Mouse (Mus musculus) kidney, adult 9 months (tissue): ENCODE measurements around the gene Pbrm1.
A peak's percentile ranks its signal among the peaks of the same experiment; 100 is the strongest.

Experiments
- DNase-seq: peaks from one replicate; pipeline ENCODE4 v3.0.0; 2022

Pbrm1 gene

DNA sequence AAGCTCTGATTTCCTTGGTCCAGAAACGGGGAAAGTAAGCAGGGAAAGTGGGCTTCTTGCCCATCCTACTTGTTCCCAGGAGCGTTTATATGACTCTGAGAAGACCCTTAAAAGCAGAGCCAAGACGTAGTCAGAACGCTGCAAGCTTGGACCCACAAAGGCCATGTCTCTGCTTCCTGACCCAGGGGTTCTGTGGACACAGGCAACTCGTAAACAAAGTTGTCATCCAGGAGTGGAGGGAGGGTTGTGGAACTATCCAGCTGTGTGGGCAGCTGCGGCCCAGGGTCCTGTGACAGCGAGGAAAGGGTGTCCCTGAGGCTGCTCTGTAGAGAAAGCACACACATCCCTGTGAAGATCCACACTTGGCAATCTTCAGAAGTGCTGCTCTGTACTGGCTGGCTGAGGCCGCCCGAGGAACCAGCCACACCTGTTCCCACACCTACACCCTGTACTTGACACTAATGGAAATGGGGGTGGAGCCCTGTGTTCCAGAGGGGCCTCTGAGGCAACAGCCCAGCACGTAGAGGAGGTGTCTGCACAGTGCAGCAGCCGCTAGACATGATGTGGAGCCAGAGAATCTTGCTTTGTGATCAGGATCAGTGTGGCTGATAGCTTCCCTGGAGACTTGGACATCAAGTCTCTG is 114.2 kb downstream of the Pbrm1 start:
- DNase-seq = no peak

DNA sequence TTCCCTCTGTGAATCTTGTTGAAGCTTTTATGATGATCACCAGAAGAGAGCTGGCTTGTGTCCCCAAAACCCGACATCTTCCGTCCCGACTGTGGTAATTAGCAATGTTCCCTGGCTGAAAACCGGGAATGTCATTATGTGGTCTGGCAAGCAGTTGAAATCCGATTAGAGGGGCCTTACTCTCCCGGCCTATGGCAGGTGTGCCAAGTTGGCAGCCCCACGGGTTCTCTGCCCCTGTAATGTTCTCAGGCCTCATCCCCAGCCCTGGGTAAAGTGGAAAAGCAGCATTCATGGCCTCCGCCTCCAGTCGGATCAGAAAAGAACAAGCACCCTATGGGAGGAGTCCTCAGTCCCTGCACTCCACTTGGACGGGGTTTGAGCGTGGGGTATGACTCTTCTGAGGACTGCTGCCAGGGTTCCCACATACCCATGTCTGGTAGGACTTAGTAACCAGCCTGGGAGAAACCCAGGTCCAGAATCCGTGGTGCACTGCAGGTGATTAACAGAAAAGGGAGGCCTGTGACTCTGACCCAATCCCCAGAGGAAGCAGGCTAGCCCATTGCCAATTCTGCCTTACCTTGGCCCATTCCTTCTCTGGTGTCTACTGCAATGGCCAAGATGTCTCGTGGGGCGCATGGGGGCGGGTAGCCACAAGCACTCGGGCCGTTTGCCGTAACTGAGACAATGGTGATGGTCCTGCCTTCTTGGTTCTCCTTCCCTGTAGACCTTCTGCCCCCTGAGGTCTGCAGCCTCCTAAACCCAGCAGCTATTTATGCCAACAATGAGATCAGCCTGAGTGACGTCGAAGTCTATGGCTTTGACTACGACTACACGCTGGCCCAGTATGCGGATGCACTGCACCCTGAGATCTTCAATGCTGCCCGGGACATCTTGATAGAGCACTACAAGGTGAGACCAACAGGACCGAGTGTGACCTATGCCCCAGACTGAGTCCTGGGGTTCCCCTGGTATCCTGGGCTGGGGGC is 115.4 kb downstream of the Pbrm1 start:
- DNase-seq = no peak

DNA sequence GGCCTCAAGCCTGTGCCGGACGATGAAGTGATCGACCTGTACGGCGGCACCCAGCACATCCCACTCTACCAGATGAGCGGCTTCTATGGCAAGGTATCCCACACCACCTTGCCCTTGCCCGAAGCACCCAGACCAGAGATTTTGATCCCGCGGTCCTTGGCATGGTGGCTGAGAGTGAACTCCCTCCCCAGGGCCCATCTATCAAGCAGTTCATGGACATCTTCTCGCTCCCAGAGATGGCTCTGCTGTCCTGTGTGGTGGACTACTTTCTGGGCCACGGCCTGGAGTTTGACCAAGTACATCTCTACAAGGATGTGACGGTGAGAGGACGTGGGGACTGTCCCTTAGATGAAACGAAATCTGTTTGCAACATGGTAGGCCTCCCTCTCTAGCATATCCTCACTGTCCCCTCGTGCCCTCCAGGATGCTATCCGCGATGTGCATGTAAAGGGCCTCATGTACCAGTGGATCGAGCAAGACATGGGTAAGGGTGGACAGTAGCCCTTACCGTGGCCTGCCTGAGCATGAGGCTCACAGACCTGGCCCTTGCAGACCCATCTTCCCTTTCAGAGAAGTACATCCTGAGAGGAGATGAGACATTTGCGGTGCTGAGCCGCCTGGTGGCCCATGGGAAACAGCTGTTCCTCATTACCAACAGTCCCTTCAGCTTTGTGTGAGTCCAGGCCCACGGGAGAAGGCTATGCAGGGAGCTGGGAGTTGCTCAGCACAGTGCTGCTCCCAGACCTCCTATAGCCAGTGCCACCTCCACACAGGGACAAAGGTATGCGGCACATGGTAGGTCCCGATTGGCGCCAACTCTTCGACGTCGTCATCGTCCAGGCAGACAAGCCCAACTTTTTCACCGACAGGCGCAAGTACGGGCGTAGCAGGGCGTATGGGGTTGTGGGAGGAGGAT is 116.8 kb downstream of the Pbrm1 start:
- DNase-seq = no peak

DNA sequence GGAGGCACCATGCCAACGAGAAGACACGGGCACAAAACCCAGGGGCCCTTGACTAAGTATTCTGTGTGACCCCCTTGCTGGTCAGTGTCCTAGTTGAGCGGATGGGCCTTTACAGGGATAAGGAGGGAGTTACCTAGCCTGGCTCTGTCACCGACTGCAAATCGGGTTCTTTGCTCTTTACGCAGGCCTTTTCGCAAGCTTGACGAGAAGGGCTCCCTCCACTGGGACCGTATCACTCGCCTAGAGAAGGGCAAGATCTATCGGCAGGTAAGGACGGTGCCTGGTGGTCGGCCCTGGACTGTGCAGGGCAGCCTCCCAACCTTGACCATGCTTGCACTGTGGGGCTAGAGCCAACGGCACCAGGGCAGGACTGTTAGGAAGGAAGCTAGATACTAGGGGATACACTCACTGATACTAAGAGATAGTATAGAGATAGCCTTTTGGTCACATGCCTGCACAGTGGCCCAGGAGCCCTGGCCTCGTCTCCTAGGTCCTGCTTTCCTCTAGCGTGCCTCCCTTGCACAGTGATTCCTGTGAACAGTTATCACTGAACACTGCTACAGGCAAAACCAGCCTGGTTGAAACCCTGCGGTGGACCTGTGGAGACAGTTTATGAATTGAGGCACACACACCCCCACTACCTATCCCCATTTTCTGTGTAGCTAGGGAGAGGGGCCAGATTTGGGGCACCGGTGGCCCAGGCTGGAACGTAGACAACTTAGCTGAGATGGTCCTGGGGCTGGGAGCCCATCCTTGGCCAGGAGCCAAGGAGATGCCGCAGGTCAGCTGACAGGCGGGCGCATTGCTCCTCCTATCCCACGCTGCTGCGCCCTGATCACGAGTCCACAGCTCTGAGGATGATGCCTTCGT is 117.7 kb downstream of the Pbrm1 start:
- no peak for DNase-seq

DNA sequence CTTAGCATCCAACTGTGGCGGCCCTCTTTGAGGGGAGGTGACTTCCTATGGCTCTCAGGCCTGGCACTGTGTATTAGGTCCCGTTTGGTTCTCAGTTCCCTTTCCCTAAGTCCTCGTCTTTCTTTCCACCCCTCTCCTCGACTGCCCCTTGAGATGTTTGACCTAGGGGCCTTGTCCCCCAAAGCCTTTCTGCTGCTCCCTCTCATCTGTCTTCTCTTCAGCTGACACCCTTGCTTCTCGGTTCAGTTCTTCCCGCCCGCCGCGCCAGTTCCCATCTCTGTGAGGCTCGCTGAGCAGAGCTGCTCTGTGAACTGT is 118.3 kb downstream of the Pbrm1 start:
- DNase-seq = no peak

DNA sequence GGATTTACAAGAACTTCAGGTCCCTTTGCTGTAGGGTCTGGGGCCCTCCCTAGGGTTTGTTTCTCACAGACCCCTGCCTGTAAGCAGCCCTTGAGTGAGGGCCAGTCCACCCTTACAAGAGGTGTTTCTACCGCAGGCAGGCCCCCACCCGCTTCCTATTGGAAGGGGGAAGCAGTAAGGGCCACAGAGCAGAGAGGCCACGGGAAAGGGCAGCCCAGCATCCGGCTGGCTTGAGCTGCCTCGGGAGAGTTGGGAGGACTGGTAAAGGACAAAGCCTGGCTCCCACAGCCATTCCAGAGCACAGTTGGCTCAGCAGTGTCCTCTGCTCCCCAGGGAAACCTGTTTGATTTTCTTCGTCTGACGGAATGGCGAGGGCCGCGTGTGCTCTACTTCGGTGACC is 118.9 kb downstream of the Pbrm1 start:
- peak; percentile 42 for DNase-seq

DNA sequence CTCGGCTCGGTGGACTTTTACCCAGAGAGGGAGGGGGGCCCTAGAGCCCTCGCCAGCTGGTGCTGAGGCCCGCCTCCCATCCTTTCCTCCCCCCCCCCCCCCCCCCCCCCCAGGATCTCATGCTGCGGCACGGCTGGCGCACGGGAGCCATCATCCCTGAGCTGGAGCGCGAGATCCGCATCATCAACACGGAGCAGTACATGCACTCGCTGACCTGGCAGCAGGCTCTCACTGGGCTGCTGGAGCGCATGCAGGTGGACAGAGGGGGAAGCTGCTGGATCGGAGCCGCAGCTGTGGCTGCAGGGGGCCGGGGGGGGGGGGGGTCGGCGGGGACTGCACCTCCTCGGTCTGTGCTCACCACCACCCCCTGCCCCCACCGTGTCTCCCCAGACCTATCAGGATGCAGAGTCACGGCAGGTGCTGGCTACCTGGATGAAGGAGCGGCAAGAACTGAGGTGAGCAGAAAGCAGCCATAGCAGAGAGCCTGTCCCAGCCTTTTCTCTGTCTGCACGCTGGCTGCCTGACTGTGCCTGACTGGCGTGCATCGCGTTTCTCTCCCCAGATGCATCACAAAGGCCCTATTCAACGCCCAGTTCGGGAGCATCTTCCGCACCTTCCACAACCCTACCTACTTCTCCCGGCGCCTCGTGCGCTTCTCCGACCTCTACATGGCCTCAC is 119.4 kb downstream of the Pbrm1 start:
- no peak for DNase-seq

DNA sequence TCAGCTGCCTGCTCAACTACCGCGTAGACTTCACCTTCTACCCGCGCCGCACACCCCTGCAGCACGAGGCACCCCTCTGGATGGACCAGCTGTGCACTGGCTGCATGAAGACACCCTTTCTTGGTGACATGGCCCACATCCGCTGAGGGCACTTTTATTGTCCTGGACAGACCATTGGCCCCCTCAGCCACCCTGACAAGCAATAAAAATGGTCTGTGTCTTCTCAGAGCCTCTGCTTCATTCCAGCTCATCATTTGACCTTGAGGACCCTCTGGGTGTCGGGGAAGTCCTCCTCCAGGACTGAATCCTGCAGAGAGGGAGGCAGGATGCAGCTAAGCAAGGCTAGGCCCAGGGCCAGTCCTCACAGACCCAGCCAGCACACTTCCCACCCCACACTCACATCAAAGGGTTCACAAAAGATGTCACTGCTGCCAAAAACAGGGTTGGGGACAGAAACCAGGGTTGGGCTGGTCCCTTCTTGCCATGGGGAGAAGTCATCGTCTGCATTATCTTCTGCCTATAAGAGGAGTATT is 120.0 kb downstream of the Pbrm1 start:
- DNase-seq = no peak

DNA sequence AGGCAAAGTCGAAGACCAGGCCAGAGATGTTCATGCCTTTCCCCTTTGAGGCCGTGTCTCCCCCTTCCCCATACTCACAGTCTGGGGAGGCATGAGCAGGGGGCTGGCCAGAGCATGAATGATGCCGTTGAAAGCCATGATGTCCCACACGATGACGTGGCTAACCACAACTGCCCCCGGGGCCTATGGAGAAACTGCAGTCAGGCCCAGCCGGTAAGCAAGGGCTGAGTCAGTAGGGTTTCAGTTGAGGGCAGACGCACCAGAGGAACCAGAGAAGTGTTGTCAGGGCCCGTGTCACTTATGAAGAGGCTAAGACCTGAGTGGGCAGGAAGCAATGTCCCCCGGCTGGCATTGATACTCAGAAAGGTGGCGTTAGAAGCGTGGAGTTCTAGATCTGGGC is 120.7 kb downstream of the Pbrm1 start:
- DNase-seq = no peak

DNA sequence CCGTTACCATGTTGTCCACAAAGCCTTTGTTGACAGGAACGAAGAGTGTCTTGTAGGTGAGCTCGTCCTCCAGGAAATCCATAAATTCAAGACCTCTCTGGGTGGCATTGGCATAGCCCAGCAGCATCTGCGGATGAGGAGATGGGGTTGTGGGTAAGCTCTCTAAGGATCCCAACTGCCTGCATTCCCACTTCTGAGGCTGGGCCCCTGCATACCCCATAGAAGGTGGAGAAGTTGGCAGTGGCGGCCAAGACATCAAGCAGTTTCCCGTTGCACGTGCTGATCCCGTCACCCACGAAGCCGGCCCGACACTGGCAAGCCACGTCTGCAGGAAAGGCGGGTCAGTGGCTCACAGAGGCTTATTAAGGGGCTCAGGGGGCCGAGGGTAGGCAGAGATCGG is 121.2 kb downstream of the Pbrm1 start:
- no peak for DNase-seq

DNA sequence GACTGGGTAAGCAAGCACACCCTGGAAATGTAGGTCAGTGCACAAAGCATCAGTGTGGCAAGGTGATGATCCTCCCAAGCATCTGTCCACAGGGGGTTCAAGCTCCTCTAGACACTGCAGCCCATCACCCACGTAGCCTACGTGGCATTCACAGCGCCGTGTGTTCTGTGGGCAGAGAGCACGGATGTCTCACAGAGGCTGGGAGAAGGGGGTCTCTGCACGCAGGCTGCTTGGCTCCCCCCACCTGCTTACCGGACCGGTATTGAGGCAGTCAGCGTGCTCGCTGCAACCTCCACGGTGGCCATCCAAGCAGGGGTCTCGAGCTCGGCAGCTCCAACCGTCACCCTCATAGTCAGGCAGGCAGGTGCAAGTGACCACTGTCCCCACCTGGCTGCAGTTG is 122.1 kb downstream of the Pbrm1 start:
- DNase-seq = no peak

DNA sequence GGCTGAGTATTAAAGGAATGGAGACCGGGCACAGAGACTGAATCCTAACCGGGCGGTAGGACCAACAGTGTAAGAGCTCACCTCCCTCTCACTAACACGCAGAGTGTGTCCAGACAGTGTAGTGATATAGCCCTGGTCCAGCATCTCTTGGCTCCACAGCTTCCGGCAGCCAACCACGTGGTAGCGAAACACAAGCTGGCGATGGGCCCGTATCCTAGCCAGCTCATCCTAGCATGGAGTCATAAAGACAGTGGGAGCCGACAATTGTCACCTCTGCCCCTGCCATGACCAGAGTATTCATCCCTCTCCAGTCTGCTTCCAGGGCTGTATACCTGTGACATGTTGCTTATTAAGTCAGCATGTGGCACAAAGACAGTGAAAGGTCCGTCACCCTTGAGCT is 126.8 kb downstream of the Pbrm1 start:
- no peak for DNase-seq

DNA sequence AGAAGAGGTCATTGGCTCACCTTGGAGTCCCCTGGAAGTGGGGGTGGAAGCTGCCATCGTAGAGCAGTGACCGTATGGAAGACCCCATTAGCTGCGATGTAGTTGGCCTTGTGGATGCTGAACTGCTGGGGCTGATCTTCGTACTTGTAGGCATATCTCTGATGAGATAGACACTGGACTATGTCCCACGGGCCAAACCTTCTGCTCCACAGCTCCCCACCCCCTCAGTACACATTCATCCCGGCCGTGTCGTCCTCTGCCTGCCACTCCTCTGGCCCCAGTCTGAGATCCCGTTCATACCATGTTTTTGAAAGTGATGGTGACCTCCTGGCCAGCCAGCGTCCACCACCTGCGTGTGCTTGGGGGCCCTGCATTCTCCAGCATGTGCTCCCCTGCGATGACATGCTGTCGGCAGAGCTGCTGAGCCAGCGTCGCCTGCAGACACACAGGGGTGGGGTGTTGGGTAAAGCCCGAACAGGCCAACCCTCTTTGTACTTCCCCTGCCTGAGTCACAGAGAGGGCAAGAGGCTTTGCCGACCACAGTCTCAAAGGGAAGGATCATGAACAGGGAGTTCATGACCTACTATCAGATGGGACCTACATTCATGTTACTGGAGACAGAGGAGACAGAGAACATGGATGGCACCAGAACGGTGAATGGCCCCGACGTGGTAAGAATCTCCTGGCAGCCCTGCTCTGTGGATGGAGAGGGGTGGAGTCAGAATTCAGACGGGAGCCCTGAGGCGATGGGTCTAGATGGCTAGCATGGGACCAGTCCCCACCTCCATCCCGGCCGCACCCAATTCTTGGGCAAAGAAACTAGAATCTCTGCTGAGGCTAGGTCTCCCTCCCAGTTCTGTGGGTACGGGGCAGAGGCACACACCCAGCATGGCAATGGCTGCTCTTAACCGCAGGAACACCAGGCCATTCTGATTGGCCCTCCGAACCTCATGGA is 141.5 kb downstream of the Pbrm1 start:
- no peak for DNase-seq

DNA sequence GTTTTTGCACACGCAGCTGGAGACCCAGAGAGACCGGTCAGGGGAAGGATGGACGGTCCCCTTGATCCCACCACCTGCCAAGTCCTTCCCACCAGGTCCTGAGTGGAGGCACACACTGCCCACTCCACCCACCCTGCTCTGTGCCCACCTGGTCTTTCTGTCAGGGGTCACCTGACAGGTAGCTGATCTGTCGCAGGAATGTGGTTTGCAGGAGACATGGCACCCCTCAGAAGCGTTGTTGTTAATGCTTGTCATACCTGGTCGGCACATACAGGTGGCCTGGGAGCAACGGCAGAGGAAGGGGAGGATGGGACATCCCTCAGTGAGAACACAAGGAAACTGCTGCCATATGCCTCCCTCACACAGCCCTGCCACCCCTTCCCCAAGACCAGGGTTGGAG is 142.3 kb downstream of the Pbrm1 start:
- no peak for DNase-seq

DNA sequence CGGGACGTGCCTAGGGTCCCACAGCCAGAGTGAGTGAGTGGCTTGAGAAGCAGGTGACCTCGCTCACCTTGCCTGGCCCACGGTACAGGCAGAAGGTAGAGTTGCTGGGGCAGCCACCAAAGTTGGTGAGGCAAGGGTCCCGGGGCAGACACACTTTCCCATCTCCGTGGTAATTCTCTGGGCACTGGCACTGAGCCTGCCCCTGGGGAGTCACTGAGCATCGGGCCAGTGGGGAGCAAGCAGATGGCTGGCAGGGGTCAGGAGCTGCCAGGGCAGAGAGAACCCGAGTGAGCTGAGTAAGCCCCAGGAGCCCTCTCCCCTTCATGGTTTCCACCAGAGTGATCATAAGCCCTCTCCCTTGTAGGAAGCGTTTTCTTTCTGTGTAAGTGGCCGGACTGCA is 142.7 kb downstream of the Pbrm1 start:
- DNase-seq = no peak

DNA sequence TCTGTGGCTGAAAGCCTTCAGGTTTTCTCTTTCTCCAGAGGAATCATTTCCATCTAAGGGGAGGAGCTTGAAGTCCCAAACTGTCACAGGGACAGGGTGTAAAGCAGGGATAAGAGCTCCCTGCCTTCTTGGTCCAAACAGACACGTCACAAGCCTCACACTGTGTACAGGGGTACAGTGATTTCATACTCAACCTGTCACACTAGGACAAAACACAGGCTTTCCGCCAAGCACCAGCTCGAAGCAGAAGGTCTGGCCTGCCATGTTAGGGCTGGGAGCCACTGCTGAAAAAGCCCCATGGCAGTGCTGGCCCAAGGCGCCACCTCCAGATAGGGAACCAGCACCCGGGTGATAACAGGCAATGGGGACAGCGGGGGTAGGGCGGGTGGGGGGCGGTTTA is 145.1 kb downstream of the Pbrm1 start:
- no peak for DNase-seq

DNA sequence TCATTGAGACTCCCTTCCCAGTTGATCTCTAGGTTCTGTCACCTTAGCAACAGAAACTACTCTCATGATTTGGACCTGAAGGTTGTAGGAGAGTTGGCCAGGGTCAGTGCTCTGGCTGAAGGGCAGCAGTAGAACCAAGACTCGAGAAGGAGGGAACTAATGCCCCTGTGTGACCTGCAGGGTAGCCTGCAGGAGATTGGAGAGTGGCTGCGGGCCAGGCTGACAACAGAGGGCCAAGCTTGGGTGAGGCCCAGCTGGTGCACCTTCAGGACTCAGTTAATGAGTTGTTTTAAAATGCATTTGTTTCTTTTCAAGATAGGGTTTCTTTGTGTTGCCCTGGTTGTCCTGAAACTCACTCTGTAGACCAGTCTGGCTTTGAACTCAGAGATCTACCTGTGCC is 146.1 kb downstream of the Pbrm1 start:
- DNase-seq = no peak

DNA sequence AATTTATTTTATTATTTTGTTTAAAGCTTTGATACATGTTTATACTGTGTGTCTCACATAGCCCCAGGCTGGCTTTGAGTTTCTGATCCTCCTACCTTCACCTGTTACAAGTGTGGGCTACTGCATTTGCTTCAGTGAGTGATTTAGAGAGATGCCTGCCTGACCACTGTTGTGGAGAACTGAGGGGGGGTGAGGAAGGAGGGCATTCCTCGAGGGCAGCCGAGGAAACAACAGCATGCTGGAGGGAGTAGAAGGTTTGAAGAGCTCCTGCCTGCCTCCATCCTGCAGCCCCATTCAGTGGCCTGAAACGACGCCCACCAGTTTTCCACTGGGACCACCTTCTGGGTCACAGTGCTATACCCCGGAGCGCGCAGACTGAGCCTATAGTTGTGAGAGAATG is 146.5 kb downstream of the Pbrm1 start:
- no peak for DNase-seq

DNA sequence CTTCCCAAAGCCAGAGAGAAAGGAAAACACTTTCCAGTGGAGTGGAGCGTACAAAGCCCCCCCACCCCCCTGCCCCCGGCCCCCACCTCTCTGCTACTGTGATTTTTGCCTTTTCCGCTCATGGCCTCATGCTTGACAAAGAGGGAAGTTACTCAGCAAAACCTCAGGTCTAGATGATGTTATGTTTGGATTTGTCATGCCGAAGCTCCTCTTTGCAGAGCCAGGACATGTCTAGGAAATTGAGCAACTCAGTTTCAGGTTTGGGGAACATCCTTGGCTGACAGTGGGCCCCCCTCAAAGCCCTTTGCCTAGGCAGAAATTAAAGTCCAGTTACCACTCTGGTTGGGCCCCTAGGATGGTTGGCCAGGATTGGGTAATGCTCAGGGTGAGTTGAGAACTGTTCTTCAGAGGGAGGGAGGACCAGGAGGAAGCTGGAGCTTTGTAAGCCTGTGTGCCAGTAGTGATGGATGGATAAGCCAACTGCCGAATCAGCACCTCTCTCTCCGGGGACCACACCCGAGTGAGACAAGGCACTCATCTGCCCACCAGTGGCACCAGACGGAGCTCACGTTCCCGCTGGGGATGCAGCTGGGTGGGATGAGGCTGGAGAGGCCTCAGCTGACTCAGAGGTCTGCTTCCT is 147.2 kb downstream of the Pbrm1 start:
- DNase-seq = no peak

DNA sequence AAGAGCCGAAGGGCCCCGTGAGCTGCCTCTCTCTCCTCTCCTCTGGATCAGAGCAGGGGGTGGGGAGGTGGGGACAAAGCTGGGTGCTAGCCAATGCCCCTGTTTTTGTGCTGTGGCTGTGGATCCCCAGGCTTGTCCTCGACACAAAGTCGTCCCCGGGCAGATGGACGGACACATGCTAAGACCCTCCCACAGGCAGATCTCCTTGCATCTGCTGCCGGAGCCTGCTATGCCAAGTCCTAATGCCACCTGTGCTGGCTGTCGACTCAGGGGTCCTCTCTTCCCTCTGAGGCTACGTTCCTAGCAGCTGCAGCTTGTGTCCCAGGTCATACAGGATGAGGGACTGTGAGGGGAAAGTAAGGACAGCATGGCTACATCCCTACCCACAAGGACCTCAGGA is 147.9 kb downstream of the Pbrm1 start:
- DNase-seq = no peak
